Mouse (Mus musculus) neural tube, embryonic 11.5 days (tissue): Measurements from ENCODE around the gene Gpr22. TPM values are rescaled to one million over a fixed set of nuclear protein-coding genes. Genes with fewer than 3 reads are reported as not detected.
A peak's percentile ranks its signal among the peaks of the same experiment; 100 is the strongest.

Source experiments
- ATAC-seq: fragments of 200-750 bp; cut with Nextera tagmentation; 2 replicates; pipeline ENCODE4 v1.8.0; 2017; ENCODE audit warnings: moderate number of reproducible peaks, mild to moderate bottlenecking, moderate TSS enrichment, moderate library complexity; ENCODE audit not compliant: insufficient read depth, low FRiP score, low TSS enrichment
- DNase-seq: peaks from one replicate; pipeline ENCODE4 v3.0.0-alpha.2; 2015; ENCODE audit warnings: low spot score
- H3K27ac ChIP-seq: fragments of 300-500 bp; sonication (generic); 2 replicates; pipeline ENCODE4 v1.5.1; 2014; ENCODE audit warnings: low read depth, mild to moderate bottlenecking, low read length
- H3K27me3 ChIP-seq: fragments of 300-500 bp; sonication (generic); 2 replicates; pipeline ENCODE4 v1.6.1; 2014; ENCODE audit warnings: mild to moderate bottlenecking, low read length, mixed read lengths; ENCODE audit not compliant: control insufficient read depth, insufficient read depth
- H3K36me3 ChIP-seq: fragments of 300-500 bp; sonication (generic); 2 replicates; pipeline ENCODE4 v1.6.1; 2014; ENCODE audit warnings: mild to moderate bottlenecking, low read length, moderate library complexity, mixed read lengths; ENCODE audit not compliant: control insufficient read depth, insufficient read depth
- H3K4me1 ChIP-seq: fragments of 300-500 bp; sonication (generic); 2 replicates; pipeline ENCODE4 v1.6.1; 2014; ENCODE audit warnings: low read length, mixed read lengths; ENCODE audit not compliant: control insufficient read depth, insufficient read depth
- H3K4me2 ChIP-seq: fragments of 300-500 bp; sonication (generic); 2 replicates; pipeline ENCODE4 v1.6.1; 2014; ENCODE audit warnings: low read depth, mild to moderate bottlenecking, moderate library complexity
- H3K4me3 ChIP-seq: fragments of 300-500 bp; sonication (generic); 2 replicates; pipeline ENCODE4 v1.5.1; 2014; ENCODE audit warnings: low read depth, low read length
- H3K9ac ChIP-seq: fragments of 300-500 bp; sonication (generic); 2 replicates; pipeline ENCODE4 v1.6.1; 2014; ENCODE audit warnings: mild to moderate bottlenecking, low read length
- H3K9me3 ChIP-seq: fragments of 300-500 bp; sonication (generic); 2 replicates; pipeline ENCODE4 v1.6.1; 2016; ENCODE audit warnings: low read length; ENCODE audit not compliant: control insufficient read depth
- WGBS: fragments of 180-500 bp; shearing (Covaris S2); extraction: QIAGEN DNeasy Blood & Tissue Kit; methylation state at CpG from one replicate; pipeline ENCODE4 v1.1.7; 2014; 5-methylcytosine and 5-hydroxymethylcytosine counted together
- polyA plus RNA-seq: library from polyadenylated mRNA; unstranded; fragments of >200 nt; fragmentation: Nextera tagmentation; extraction: Ambion mirVana; gene quantifications from 2 replicates; pipeline ENCODE4 v1.2.1, GENCODE M21; 2014

Gene Gpr22
- polyA plus RNA-seq, 1 experiment from 2014 or later: 6.3 TPM

DNA sequence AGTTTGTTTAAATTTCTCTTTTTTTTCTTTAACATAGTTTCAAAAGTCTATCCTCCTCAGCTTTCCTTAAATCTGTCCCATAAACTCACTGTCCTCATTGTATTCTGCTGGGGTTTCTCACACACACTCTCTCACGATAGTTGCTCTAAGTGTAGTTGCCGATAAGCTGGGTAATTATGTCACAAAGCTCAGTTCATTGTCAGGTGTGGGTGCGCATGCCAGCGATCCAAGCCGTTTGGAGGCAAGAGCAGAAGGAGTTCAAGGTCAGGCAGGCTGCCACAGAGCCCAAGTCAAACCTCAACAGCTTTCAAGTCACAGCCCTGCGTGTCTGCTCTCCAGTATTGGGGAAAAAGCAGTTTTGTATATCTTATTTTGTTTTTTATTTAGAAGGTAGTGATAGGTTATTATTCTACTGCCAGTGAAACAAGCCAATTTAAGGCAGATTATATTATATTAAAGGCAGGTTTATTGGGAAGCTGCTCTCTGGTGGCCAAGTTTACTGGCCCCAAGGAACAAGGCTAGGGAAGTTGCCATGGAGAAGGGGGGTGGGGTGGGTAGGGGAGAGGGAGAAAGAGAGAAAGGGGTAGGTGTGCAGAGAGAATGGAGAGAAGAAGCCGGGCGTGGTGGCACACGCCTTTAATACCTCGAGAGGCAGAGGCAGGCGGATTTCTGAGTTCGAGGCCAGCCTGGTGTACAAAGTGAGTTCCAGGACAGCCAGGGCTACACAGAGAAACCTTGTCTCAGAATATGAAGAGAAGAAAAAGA, 11.9 kb upstream of the Gpr22 start:
- Histone ChIP-seq H3K4me3 (no peak overlapping the region), H3K4me1 (no peaks in the 10 kb centered on the region), H3K4me2 (no peak overlapping the region), H3K9ac (no peak overlapping the region), H3K9me3 (no peaks in the 10 kb centered on the region), H3K27ac (no peak overlapping the region), H3K27me3 (no peaks in the 10 kb centered on the region), H3K36me3 (no peaks in the 10 kb centered on the region)
- DNase-seq (no peak), ATAC-seq (no peak)
- 88% methylated on average over 12 of the region's 12 CpGs for WGBS

DNA sequence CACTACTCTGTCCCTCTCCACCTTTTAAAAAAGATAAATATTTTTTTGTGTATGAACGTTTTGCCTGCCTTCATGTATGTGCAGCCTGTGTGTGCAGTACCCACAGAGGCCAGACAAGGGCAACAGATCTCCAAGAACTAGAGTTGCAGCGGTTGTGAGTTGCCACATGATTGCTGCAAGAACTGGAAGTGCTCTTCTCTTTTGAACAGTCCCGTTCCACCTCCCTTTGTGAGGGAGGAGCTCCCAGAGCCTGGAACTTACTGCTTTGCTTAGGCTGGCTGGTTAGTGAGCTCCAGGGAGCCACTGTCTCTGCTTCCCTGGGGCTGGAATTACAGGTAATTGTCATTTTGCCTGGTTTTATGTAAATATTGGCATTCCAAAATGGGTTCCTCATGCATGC, 10.8 kb upstream of the Gpr22 start:
- H3K27me3 ChIP-seq: no peaks in the 10 kb centered on the region
- H3K9ac ChIP-seq: no peak overlapping the region
- H3K27ac ChIP-seq: no peak overlapping the region
- H3K4me1 ChIP-seq: no peaks in the 10 kb centered on the region
- no peak overlapping the region for H3K4me2 ChIP-seq
- WGBS: 88% methylated on average over 3 of the region's 3 CpGs
- H3K4me3 ChIP-seq: no peak overlapping the region
- no peak for ATAC-seq
- H3K36me3 ChIP-seq: no peaks in the 10 kb centered on the region
- no peak for DNase-seq
- H3K9me3 ChIP-seq: no peaks in the 10 kb centered on the region

DNA sequence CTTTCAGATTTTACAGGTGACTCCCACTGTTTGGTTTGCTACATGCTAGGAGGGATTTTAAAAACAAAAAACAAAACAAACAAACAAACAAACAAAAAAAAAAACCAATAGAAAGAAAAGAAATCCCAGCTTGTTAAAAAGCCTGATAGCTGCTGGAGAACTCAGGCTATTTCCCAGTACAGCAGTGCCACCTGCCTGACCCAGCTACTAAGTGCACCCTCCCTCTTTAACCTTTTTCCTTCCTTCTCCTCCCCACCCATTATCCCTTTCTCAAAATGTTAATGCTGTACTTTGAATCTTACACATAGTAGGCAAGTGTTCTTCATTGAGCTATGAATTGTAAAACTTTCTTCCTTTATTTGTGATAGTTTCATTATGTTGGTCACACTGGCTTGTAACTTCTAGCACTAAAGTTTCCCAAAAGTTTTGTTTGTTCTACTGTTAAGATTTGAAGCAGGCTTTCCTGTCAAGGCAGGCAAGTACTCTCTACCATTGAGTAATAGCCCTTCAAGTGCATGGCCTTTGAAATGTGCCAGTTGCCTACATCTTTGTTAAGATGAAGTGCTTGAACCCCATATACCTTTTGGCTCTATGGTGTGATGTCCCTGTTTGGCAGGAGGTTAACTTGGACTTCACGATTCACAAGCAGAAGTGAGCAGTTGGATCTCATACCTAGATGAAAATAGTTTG, 6.0 kb upstream of the Gpr22 start:
- Histone ChIP-seq H3K4me2 (no peak overlapping the region), H3K36me3 (no peaks in the 10 kb centered on the region), H3K27ac (no peak overlapping the region), H3K27me3 (no peaks in the 10 kb centered on the region), H3K4me1 (no peaks in the 10 kb centered on the region), H3K9ac (no peak overlapping the region), H3K9me3 (no peaks in the 10 kb centered on the region), H3K4me3 (no peak overlapping the region)
- DNase-seq (no peak), ATAC-seq (no peak)
- WGBS: 97% methylated on average over 1 of the region's 1 CpGs

DNA sequence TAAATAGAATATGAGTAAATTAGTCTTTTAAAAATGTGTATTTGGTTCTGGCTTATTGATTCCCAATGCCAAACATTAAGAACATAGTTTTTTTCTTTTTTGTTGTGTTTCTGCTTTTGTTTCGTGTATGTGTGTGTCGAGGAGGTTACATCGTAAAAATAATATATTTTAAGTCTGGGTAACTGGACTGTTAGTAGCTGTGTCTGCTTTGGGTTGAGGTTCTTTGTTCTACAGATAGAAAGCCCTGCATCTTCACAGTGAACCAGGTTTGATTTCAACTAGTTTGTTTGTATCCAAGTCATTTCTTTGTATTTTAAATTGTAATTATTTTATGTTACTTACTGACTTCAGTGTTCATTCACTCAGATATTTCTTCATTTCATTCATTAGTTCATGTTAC, 323 bp upstream of the Gpr22 start:
- no peak overlapping the region for H3K27ac ChIP-seq
- DNase-seq: no peak
- no peak overlapping the region for H3K4me3 ChIP-seq
- no peaks in the 10 kb centered on the region for H3K27me3 ChIP-seq
- H3K36me3 ChIP-seq: no peaks in the 10 kb centered on the region
- no peak overlapping the region for H3K9ac ChIP-seq
- no peak for ATAC-seq
- WGBS: 82% methylated on average over 3 of the region's 3 CpGs
- no peaks in the 10 kb centered on the region for H3K4me1 ChIP-seq
- no peak overlapping the region for H3K4me2 ChIP-seq
- H3K9me3 ChIP-seq: no peaks in the 10 kb centered on the region

DNA sequence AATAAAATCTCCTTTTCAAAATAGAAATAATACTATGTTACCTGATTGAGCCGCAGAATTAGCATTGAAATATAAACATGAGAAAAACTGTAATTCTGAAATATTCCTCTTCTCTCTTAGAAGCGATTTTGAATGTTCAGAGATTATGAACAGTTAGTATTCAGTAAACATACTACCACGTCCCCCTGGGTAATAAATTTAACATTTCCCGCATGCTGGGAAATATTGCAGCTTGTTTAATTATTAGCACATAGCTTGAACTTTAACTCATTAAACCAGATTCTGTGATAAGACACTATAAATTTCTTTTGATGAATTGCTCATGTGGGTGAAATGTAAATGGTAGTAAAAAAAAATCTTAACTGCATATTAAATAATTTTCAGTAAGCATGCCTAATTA, 1.0 kb downstream of the Gpr22 start:
- no peaks in the 10 kb centered on the region for H3K36me3 ChIP-seq
- no peak overlapping the region for H3K4me3 ChIP-seq
- H3K27me3 ChIP-seq: no peaks in the 10 kb centered on the region
- WGBS: 83% methylated on average over 4 of the region's 4 CpGs
- H3K27ac ChIP-seq: no peak overlapping the region
- no peaks in the 10 kb centered on the region for H3K9me3 ChIP-seq
- H3K4me1 ChIP-seq: no peaks in the 10 kb centered on the region
- no peak overlapping the region for H3K4me2 ChIP-seq
- ATAC-seq (no peak), DNase-seq (no peak)
- H3K9ac ChIP-seq: no peak overlapping the region

DNA sequence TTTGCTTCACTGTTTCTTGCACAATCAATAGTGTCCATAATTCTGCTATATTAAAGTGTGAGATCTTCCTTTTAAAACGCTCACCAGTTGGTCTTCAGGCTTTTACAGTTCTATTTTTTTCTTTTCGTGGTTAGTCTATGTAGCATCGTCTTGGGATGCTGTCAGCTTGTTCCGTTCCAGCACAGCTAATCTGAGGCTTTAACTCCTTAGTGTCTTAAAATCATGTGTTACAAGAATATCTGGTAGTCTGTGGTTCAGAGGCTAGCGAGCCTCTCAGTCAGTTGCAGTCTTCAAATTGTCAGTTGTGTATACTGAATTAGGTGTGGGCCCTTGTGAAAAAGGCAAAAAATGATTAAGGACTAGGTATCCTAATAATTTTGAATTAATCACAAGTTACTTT, 1.5 kb downstream of the Gpr22 start:
- no peak overlapping the region for H3K27ac ChIP-seq
- WGBS: 67% methylated on average over 5 of the region's 5 CpGs
- 0 out of 2 replicates have a peak overlapping the region, but pooled peaks have one; percentile 11 for H3K4me3 ChIP-seq
- no peak overlapping the region for H3K9ac ChIP-seq
- H3K4me2 ChIP-seq: no peak overlapping the region
- H3K9me3 ChIP-seq: no peaks in the 10 kb centered on the region
- H3K36me3 ChIP-seq: no peaks in the 10 kb centered on the region
- no peak for ATAC-seq
- H3K27me3 ChIP-seq: no peaks in the 10 kb centered on the region
- no peak for DNase-seq
- H3K4me1 ChIP-seq: no peaks in the 10 kb centered on the region

DNA sequence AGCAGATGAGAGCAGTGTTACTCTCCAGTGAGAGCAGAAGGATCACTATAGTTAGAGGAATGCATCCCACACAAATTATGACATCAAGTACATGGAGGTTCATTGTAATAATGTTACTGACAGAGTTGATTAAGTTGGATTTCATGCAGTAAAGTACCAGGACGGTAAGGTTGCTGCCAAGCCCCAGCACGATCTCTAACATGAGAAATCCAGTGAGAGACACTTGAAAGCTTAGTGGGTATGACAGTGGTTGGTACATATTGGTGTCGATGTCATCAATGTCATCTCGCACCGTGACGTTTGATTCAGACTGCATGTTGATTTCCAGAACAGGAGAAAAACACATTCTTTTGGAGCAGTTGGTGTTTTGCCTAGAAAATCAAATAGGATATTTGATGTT, 4.1 kb downstream of the Gpr22 start:
- 91% methylated on average over 6 of the region's 6 CpGs for WGBS
- H3K4me3 ChIP-seq: no peak overlapping the region

DNA sequence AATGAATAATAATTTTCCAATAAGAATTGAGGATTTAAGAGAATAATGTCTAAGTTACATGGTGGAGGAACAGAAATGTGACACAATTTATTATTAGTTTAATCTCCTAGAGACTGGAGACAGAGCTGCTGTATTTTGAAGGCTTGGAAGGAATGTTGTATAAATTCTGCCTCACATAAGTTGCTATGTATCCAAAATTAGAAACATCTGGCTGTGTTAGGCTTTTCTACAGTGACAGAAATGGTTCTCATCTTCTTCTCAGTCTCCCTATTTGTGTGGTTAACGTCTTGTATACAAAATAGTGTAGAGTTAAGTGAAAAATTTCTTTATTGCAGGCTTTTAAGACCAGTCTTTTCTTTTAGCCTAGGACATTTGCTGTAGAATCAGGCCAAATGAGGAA, 6.2 kb downstream of the Gpr22 start:
- Histone ChIP-seq H3K9me3 (no peaks in the 10 kb centered on the region), H3K9ac (no peak overlapping the region), H3K27me3 (no peaks in the 10 kb centered on the region), H3K27ac (no peak overlapping the region), H3K4me3 (no peak overlapping the region), H3K4me2 (no peak overlapping the region), H3K4me1 (no peaks in the 10 kb centered on the region), H3K36me3 (no peaks in the 10 kb centered on the region)
- ATAC-seq (no peak), DNase-seq (no peak)
- 67% methylated on average over 1 of the region's 1 CpGs for WGBS

More for the DNA sequence above, 4.1 kb downstream of the Gpr22 start:
- no peak for DNase-seq
- no peak for ATAC-seq
- Histone ChIP-seq H3K27me3 (no peaks in the 10 kb centered on the region), H3K4me1 (no peaks in the 10 kb centered on the region), H3K27ac (no peak overlapping the region), H3K9me3 (no peaks in the 10 kb centered on the region), H3K9ac (no peak overlapping the region), H3K36me3 (no peaks in the 10 kb centered on the region), H3K4me2 (no peak overlapping the region)

DNA sequence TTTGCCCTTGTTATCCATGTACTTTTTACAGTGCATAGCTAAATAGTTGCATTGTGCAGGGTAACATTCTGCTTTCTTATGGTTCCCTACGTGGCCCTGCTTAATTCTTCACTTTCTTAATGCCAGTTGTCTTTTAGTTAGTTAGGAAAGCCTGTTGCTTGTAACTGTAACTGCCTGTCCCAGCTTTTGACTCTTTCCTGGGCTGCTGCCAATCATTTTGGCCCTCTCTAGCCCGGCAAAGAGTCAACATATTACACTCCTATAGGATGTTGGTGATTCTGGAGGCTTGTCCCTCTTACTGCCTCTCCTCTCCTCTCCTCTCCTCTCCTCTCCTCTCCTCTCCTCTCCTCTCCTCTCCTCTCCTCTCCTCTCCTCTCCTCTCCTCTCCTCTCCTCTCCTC, 7.6 kb downstream of the Gpr22 start:
- Histone ChIP-seq H3K4me1 (no peaks in the 10 kb centered on the region), H3K36me3 (no peaks in the 10 kb centered on the region), H3K9me3 (no peaks in the 10 kb centered on the region), H3K9ac (no peak overlapping the region), H3K27ac (no peak overlapping the region), H3K4me3 (no peak overlapping the region), H3K4me2 (no peak overlapping the region), H3K27me3 (no peaks in the 10 kb centered on the region)
- ATAC-seq (no peak), DNase-seq (no peak)
- 71% methylated on average over 2 of the region's 2 CpGs for WGBS
